Mouse (Mus musculus): ENCODE measurements around the gene Phf10. TPM values are rescaled to one million over a fixed set of nuclear protein-coding genes. Genes with fewer than 3 reads are reported as not detected.
"Not testable (repeated sequence)": the region's sequence is repeated elsewhere in the genome, so short reads cannot be mapped to it uniquely, and the experiment has no call there.

Phf10 gene
- total RNA-seq, 4 experiments from 2014 or later: 47.7 to 55.8 (median 50.2) TPM

- peak; percentile 99 for DNase-seq
Measured at GRCm38 (mm10) chr17:14943009-14943728, 17.9 kb downstream of the Phf10 start, which contains the start of the genes Wdr27 and 1600012H06Rik. TSS of gene Wdr27 (minus strand) at chr17:14943158. TSS of gene 1600012H06Rik (plus strand) at chr17:14943184.

GRCm38 (mm10) chr17:14942181-14942580 is 18.9 kb downstream of the Phf10 start:
- not testable (repeated sequence) for DNase-seq

GRCm38 (mm10) chr17:14935841-14936605 is 25.1 kb downstream of the Phf10 start:
- no peak for DNase-seq

GRCm38 (mm10) chr17:14935280-14935679 is 25.8 kb downstream of the Phf10 start:
- DNase-seq: not testable (repeated sequence)

GRCm38 (mm10) chr17:14931469-14931868 is 29.6 kb downstream of the Phf10 start:
- no peak for DNase-seq

GRCm38 (mm10) chr17:14930697-14931096 is 30.4 kb downstream of the Phf10 start:
- DNase-seq: no peak

GRCm38 (mm10) chr17:14928631-14929030 is 32.4 kb downstream of the Phf10 start:
- no peak for DNase-seq

- no peak for DNase-seq
Measured at GRCm38 (mm10) chr17:14927644-14928218, 33.3 kb downstream of the Phf10 start.

GRCm38 (mm10) chr17:14921582-14921981 is 39.5 kb downstream of the Phf10 start:
- no peak for DNase-seq

- no peak for DNase-seq
Measured at GRCm38 (mm10) chr17:14917866-14918265, 43.2 kb downstream of the Phf10 start.

- no peak for DNase-seq
Measured at GRCm38 (mm10) chr17:14914401-14914800, 46.7 kb downstream of the Phf10 start.

GRCm38 (mm10) chr17:14912981-14913380 is 48.1 kb downstream of the Phf10 start:
- DNase-seq: no peak

- no peak for DNase-seq
Measured at GRCm38 (mm10) chr17:14912420-14912819, 48.7 kb downstream of the Phf10 start.

- DNase-seq: no peak
Measured at GRCm38 (mm10) chr17:14910771-14911170, 50.3 kb downstream of the Phf10 start.

- no peak for DNase-seq
Measured at GRCm38 (mm10) chr17:14909331-14909730, 51.7 kb downstream of the Phf10 start.

- DNase-seq: no peak
Measured at GRCm38 (mm10) chr17:14907136-14907535, 53.9 kb downstream of the Phf10 start.

GRCm38 (mm10) chr17:14906611-14907010 is 54.5 kb downstream of the Phf10 start:
- no peak for DNase-seq

- DNase-seq: peak; percentile 16
Measured at GRCm38 (mm10) chr17:14904637-14905265, 56.3 kb downstream of the Phf10 start.

- DNase-seq: no peak
Measured at GRCm38 (mm10) chr17:14904206-14904605, 56.9 kb downstream of the Phf10 start.

- no peak for DNase-seq
Measured at GRCm38 (mm10) chr17:14903212-14903611, 57.9 kb downstream of the Phf10 start.

- DNase-seq: no peak
Measured at GRCm38 (mm10) chr17:14898972-14899371, 62.1 kb downstream of the Phf10 start.

- DNase-seq: not testable (repeated sequence)
Measured at GRCm38 (mm10) chr17:14895058-14895457, 66.0 kb downstream of the Phf10 start.

Measured in adrenal gland, adult 8-10 months (tissue).